Mouse (Mus musculus) R1 (cell line): Measurements from ENCODE around the gene Gatad1.
A peak's percentile ranks its signal among the peaks of the same experiment; 100 is the strongest.
"Not testable (repeated sequence)": the region's sequence is repeated elsewhere in the genome, so short reads cannot be mapped to it uniquely, and the experiment has no call there.

Experiments
- DNase-seq: peaks from one replicate; pipeline ENCODE4 v3.0.0-alpha.2; 2018; ENCODE audit warnings: low read depth, low spot score

Gatad1 gene

DNA sequence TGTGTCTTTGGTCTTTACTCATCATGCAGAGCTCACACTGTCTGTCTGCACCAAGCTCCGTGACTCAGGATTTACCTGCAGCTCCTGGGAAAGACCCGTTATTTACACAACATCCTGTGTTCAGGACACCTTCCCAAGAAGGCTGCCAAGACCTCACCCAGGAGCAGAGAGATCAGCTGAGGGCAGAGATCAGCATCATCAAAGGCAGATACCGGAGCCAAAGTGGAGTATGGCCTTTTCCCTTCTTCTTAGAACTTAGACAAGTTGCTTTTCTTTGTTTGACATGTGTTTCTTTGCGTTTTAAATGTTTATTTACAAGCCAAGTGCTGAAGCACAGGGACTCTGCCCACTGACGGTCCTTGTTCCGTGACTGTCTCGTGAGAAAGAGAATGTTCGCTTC, 21.7 kb downstream of the Gatad1 start:
- DNase-seq = no peak

DNA sequence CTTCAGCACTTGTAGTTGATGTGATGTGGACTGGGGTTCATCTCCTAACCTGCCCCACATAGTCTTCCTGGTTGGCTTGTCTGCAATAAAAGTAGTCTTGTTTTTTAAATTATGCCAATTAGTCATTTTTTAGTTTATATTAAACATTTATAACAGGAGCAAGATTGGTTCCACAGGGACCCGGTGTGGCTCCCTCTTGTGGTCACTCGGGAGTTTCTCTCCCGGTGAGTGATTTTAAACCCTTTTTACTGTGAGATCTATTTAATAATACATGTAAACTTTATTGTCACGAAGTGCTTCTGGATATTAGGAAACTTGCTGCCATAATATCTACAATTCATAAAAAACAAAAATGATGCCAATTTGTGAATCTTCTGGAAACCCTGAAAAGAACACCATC, 23.0 kb downstream of the Gatad1 start:
- DNase-seq = no peak

DNA sequence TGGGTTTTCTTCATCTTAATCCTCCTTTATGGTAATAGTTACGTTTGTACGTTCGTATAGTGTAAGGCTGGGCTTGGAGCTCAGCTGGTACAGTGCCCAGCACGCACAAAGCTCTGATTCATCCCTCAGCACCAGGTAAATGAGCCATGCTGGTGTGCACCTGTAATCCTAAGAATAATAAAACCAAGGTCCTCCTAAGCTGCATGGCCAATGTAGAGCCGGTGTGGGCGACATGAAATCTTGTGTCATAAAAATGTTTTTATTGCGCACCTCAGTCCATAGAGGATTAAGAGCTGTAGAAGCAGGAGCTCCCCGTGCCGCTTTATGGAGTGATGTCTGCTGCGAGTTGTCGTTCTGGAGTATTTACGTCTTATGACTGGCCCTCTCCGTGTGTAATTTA, 23.7 kb downstream of the Gatad1 start:
- DNase-seq = no peak

DNA sequence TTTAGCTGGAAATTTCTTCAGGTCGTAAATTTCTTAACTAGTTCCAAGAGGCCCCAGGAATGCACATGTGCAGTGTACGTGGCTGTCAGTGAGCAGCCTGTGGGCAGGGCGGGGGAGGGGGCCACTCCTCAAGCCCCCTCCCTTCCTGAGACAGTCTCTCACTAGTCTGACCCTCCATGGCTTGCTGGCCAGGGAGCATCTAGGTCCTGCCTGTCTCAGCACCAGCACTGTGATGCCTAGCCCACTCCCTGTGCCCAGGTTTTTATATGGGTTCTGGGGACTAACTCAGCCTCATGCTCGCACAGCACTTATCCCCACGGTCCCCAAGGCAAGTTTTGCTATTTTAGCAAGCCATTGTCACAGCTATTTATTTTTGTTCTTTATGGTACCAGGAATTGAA, 24.7 kb downstream of the Gatad1 start:
- no peak for DNase-seq

DNA sequence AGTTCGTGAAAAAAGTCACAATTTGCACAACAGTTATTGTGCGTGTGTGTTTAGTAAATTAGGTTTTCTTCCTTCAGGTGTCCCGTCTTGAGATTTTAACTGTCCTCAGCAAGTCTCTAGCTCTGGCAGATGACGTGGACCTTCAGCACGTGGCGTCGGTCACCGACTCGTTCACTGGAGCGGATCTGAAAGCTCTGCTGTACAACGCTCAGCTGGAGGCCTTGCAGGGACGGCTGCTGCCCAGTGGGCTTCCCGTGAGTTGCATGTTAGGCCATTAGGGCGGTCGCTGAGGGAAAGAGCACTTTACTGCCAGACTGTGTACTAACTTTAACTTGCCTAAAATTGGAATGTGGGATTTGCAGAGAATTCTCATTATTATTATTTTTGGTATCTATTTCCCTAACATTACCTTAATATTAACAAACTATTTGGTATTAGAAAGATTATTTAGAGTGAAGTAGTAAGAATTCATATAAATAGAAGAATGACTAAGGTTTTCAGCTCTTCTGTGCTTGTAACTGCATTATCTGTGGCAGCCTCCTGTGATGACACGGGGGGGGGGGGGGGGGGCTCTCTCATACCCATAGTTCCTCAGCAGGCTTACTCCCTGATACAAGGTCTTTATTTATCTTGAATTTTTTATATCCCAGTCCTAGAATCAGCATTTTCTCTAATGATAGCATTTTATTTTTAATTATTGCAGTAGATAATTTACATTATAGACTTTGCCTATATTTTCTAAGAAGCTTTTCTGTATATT, 25.3 kb downstream of the Gatad1 start:
- DNase-seq = no peak

DNA sequence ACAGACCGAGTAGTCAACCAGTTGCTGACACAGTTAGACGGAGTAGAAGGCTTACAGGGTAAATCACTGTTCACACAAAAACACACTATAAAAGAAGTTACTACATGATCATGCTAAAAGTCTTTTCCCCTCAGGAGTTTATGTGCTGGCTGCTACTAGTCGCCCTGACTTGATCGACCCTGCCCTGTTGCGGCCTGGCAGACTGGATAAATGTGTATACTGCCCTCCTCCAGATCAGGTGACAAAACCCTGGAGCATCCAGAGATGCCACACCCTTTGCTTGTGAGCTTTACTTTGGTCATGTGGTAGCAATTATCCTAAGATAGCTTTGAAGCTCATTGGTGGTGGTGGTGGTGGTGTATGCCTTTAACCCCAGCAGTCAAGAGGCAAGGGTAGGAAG, 26.9 kb downstream of the Gatad1 start:
- no peak for DNase-seq

DNA sequence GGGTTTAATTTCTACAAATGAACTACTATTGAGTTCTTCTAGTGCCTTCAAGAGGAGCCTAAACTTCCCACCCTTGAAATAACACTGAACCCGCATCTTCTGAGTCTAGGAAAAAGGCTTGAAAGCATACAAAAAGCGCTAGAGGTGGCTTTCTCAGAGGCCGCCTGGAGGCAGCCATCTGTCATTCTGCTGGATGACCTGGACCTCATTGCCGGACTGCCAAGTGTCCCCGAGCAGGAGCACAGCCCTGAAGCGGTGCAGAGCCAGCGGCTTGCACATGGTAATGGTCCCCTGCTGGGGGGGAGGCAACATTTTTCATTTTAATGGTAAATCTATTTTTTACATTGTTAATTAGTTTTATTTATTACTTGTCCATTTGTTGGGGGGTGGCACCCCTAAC, 36.5 kb downstream of the Gatad1 start:
- DNase-seq = no peak

DNA sequence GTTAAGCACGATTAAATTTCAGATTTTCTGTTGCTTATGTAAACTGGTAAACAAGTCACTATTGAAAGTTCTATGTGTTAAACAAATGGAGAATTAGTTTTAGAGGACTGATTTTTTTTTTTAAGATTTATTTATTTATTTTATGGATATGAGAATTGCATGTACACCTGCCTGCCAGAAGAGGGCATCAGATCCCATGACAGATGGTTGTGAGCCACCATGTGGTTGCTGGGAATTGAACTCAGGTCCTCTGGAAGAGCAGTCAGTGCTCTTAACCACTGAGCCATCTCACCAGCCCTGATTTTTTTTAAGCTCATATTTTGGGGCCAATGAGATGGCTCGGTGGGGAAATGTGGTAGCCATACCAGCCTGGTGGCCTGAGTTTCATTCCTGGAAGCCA, 45.1 kb downstream of the Gatad1 start:
- not testable (repeated sequence) for DNase-seq

DNA sequence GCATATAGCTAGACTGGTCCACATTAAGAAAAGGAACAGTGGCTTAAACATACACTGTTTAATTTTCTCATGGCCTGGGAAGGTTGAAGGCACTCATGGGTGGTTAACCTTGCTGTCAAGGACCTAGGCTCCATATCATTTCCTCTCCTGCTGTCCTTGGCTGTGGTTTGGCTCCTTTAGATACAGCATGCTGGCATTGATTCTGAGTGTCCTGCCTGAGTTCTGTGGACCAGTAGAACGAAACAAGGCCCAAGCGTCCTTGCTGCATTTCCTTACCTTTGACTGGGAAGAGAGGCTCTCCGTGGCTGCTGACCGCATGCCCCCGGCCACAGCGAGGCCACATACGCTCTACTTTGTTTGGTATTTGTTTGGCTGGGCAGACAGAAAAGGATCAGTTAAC, 47.7 kb downstream of the Gatad1 start:
- DNase-seq = no peak

DNA sequence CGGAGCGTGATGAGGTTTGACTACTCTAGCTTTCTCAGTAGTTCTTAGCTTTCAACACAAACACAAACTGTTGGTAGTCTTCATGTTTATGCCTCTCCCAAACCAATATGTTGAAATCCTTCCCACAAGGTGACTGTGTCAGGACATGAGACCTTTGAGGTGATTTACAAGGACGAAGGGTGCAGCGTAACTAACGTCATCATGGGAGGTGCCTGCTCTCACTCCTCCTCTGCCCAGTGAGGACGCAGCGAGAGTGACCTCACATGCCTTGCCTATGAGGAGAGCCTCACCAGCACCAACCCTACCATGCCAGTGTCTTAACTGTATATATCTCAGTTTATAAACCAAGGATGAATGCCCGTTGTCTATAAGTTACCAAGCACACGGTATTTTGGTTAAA, 49.9 kb downstream of the Gatad1 start:
- DNase-seq = no peak

DNA sequence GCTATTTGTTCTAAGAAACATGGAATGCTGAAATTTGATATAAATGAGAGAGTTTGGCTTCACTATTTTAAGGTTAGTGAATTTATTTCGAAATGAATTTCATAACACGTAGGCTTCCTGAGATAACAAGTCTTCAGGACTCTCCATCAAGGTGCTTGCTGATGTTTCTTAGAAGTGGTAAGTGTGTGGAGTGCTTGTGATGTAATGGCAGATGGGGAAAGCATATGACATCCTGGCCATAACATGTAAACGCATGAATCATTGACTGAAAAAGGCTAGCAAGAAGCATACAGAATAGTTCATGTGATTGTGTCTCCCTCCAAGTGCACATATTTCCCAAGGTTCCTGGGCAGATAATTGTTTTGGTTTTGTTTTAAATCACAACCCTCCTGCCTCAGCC, 56.2 kb downstream of the Gatad1 start:
- DNase-seq = no peak

DNA sequence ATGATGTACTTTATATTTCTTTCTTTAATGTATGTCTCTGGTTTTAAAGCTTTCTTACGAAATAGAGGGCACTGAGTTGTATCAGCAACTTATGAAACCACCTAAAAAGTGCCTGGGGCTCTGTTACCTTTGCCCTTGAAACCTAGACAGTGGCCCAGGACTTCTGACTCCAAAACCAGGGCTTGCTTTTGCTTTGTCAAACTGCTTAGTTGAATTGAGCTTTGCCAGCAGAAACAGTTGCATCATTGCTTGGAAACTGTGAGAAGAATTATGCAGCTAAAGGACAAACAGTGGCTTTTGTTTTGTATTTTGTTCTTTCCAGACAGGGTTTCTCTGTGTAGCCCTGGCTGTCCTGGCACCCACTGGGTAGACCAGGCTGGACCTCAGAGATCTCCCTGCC, 56.7 kb downstream of the Gatad1 start:
- no peak for DNase-seq

DNA sequence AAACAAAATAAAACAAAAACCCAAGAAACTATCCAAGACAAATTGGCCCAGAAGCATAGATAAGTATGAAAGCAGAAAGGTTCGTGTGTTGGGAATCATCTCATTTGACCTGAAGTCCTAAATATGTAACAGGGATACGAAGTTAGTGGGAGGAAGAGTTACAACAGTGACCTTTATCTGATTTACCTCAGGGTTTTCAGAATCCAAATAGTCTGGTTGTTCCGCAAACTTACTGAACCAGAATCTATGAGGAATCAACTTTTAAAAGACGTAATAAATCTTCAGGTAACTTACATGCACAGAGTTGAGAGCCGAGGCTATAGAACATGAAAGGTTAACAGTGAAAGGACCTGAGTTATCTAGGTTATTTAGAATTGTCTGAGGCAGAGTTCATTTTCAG, 58.2 kb downstream of the Gatad1 start:
- no peak for DNase-seq

DNA sequence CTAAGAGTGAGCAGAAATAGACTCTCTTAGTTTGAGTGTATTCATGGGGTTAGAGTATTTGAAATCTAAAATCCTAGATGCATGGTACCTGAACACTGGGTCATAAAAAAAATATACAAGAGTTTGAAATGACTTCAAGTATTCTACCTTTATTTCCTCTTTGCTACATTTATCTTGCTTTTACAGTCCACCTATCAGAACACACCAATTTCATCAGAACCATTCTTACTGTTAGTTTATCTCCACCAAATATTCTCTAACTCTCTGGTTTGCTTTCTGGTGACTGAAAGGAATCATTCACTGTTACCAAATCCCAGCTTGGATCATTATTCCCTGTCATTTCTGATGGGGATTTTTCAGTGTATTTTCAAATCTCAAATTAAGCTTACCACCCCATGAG, 59.8 kb downstream of the Gatad1 start:
- no peak for DNase-seq

DNA sequence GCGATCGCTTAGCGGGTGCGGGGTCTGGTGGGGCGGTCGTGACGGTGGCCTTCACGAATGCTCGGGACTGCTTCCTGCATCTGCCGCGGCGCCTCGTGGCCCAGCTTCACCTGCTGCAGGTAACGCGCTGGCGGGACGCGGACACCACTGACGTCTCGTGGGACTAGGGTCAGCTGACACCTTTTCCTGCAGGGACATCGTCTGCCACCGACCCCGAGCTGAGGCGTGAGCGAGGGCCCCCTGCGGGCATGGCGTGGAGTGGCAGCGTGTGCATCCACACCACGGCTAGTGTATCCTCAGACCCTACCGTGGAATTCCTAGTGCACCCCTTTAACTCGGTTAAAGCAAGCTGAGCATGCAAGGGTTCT, 60.6 kb downstream of the Gatad1 start, which contains the start of gene Rbm48:
TSS of gene Rbm48 (minus strand) at position 187 of the 368 bp plus-strand sequence.
- peak; percentile 89 for DNase-seq

DNA sequence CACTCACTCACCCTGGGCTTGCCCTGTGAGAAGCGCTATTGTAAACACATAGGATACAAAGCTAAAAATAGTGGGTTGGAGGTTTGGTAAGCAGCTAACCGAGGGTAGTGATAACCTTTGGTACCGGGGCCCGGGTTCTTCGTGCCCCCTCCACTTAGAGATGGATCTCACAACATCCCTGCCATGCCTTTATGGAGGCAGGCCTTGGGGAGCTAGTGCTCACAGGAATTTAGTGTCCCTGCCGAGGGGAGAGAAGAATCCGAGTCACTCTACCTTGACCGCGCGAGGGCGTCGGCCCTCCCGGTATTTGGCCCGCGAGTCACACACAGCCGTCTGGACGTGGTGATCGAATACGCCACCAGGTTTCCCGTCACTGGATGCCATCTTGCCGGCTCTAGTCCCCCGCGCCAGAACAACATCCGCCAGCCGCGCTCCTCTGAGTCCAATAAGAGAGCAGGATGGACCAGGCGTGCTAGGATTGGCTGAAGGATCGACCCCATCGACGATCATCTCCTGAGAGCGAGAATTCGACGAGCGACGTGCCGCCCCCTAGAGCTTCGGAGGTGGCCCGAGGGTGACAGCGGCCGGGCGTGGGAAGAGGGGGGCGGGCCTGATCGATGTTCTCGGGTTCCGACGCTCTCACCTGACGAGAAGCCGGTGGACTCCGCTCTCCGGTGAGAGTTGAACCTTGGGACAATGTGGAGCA, 61.1 kb downstream of the Gatad1 start, which contains the start of gene Pex1:
TSS of gene Pex1 (plus strand) at position 374 of the 706 bp plus-strand sequence.
- peak; percentile 99 for DNase-seq
